Mouse (Mus musculus) embryonic facial prominence, embryonic 10.5 days (tissue): Measurements from ENCODE around the gene Osgin1. TPM values are rescaled to one million over a fixed set of nuclear protein-coding genes. Genes with fewer than 3 reads are reported as not detected.
A peak's percentile ranks its signal among the peaks of the same experiment; 100 is the strongest.

Experiments used
- DNase-seq: peaks from one replicate; pipeline ENCODE4 v3.0.0-alpha.2; 2017; ENCODE audit warnings: low spot score
- H3K27ac ChIP-seq: fragments of 300-500 bp; sonication (generic); replicated peaks from 2 replicates; pipeline ENCODE4 v1.5.1; 2016; ENCODE audit warnings: mild to moderate bottlenecking
- H3K27me3 ChIP-seq: fragments of 300-500 bp; sonication (generic); replicated peaks from 2 replicates; pipeline ENCODE4 v1.6.1; 2016; ENCODE audit warnings: low read depth, mild to moderate bottlenecking; ENCODE audit not compliant: poor library complexity, severe bottlenecking
- H3K36me3 ChIP-seq: fragments of 300-500 bp; sonication (generic); replicated peaks from 2 replicates; pipeline ENCODE4 v1.6.1; 2016; ENCODE audit warnings: mild to moderate bottlenecking, moderate library complexity
- H3K4me1 ChIP-seq: fragments of 300-500 bp; sonication (generic); 2 replicates; pipeline ENCODE4 v1.6.1; 2016
- H3K4me3 ChIP-seq: fragments of 300-500 bp; sonication (generic); 2 replicates; pipeline ENCODE4 v1.5.1; 2016; ENCODE audit warnings: mild to moderate bottlenecking, moderate library complexity
- H3K9me3 ChIP-seq: fragments of 300-500 bp; sonication (generic); 2 replicates; pipeline ENCODE4 v1.6.1; 2016; ENCODE audit warnings: mild to moderate bottlenecking
- whole genome bisulfite sequencing: fragments of 180-500 bp; shearing (Covaris S2); methylation state at CpG from one replicate; pipeline ENCODE4 v1.1.7; 2016; 5-methylcytosine and 5-hydroxymethylcytosine counted together
- polyA plus RNA-seq: library from polyadenylated mRNA; unstranded; fragments of >200 nt; fragmentation: Nextera tagmentation; extraction: Ambion mirVana; gene quantifications from 2 replicates; pipeline ENCODE4 v1.2.1, GENCODE M21; 2016

Osgin1 gene
- polyA plus RNA-seq, 1 experiment from 2014 or later: 0.47 TPM

- no peak overlapping the region for H3K27ac ChIP-seq
- H3K4me3 ChIP-seq: no peak overlapping the region
- no peaks in the 10 kb centered on the region for H3K27me3 ChIP-seq
- H3K9me3 ChIP-seq: no peaks in the 10 kb centered on the region
- H3K36me3 ChIP-seq: peaks cover 34% of the 10 kb centered on the region
- DNase-seq: no peak
- H3K4me1 ChIP-seq: 0 out of 2 replicates have a peak, but pooled peaks cover 3% of the 10 kb centered on the region
- 92% methylated on average over 5 of the region's 5 CpGs for WGBS
Observed at GRCm38 (mm10) chr8:119404648-119405047, 29.3 kb upstream of the Osgin1 start.

- H3K36me3 ChIP-seq: peaks cover 50% of the 10 kb centered on the region
- peaks cover 4% of the 10 kb centered on the region for H3K27me3 ChIP-seq
- no peak overlapping the region for H3K4me3 ChIP-seq
- WGBS: 87% methylated on average over 8 of the region's 8 CpGs
- no peaks in the 10 kb centered on the region for H3K9me3 ChIP-seq
- peaks cover 4% of the 10 kb centered on the region; the same call in 1 of the 2 replicates for H3K4me1 ChIP-seq
- no peak overlapping the region for H3K27ac ChIP-seq
- DNase-seq: no peak
Observed at GRCm38 (mm10) chr8:119408311-119408710, 25.6 kb upstream of the Osgin1 start.

- Histone ChIP-seq H3K9me3 (no peaks in the 10 kb centered on the region), H3K4me1 (peaks cover 14% of the 10 kb centered on the region), H3K27ac (no peak overlapping the region), H3K27me3 (peaks cover 43% of the 10 kb centered on the region), H3K4me3 (no peak overlapping the region), H3K36me3 (peaks cover 40% of the 10 kb centered on the region)
- DNase-seq: no peak
- WGBS: 59% methylated on average over 10 of the region's 10 CpGs
Observed at GRCm38 (mm10) chr8:119412037-119412734, 21.7 kb upstream of the Osgin1 start.

GRCm38 (mm10) chr8:119412735-119413498, 21.0 kb upstream of the Osgin1 start:
- Histone ChIP-seq H3K27ac (peak overlapping the region; percentile 63), H3K4me1 (peaks cover 14% of the 10 kb centered on the region), H3K36me3 (peaks cover 33% of the 10 kb centered on the region), H3K4me3 (peak overlapping the region; percentile 43), H3K9me3 (no peaks in the 10 kb centered on the region), H3K27me3 (peaks cover 50% of the 10 kb centered on the region)
- peak; percentile 85 for DNase-seq
- WGBS: 16% methylated on average over 18 of the region's 18 CpGs

- Histone ChIP-seq H3K9me3 (no peaks in the 10 kb centered on the region), H3K27ac (no peak overlapping the region), H3K4me1 (peaks cover 14% of the 10 kb centered on the region), H3K4me3 (no peak overlapping the region), H3K27me3 (peaks cover 50% of the 10 kb centered on the region), H3K36me3 (peaks cover 26% of the 10 kb centered on the region)
- 85% methylated on average over 10 of the region's 10 CpGs for WGBS
- DNase-seq: no peak
Observed at GRCm38 (mm10) chr8:119413605-119414004, 20.3 kb upstream of the Osgin1 start.

GRCm38 (mm10) chr8:119420318-119420717, 13.6 kb upstream of the Osgin1 start:
- no peaks in the 10 kb centered on the region for H3K36me3 ChIP-seq
- peaks cover 58% of the 10 kb centered on the region for H3K4me1 ChIP-seq
- H3K4me3 ChIP-seq: no peak overlapping the region
- no peak for DNase-seq
- no peaks in the 10 kb centered on the region for H3K9me3 ChIP-seq
- no peak overlapping the region for H3K27ac ChIP-seq
- 72% methylated on average over 7 of the region's 7 CpGs for WGBS
- peaks cover 30% of the 10 kb centered on the region for H3K27me3 ChIP-seq

GRCm38 (mm10) chr8:119421603-119422122, 12.3 kb upstream of the Osgin1 start:
- 55% methylated on average over 9 of the region's 9 CpGs for WGBS

GRCm38 (mm10) chr8:119422123-119422711, 11.7 kb upstream of the Osgin1 start:
- Histone ChIP-seq H3K4me3 (no peak overlapping the region), H3K4me1 (peaks cover 56% of the 10 kb centered on the region), H3K9me3 (no peaks in the 10 kb centered on the region), H3K27me3 (peaks cover 11% of the 10 kb centered on the region), H3K36me3 (no peaks in the 10 kb centered on the region), H3K27ac (no peak overlapping the region; the same call in 1 of the 2 replicates)
- DNase-seq: no peak
- 72% methylated on average over 9 of the region's 9 CpGs for WGBS

More at GRCm38 (mm10) chr8:119421603-119422122, 12.3 kb upstream of the Osgin1 start:
- DNase-seq: no peak
- Histone ChIP-seq H3K36me3 (no peaks in the 10 kb centered on the region), H3K27ac (peak overlapping the region; percentile 35; the same call in 1 of the 2 replicates), H3K4me3 (no peak overlapping the region), H3K27me3 (peaks cover 17% of the 10 kb centered on the region), H3K9me3 (no peaks in the 10 kb centered on the region), H3K4me1 (peaks cover 57% of the 10 kb centered on the region)

- Histone ChIP-seq H3K27me3 (0 out of 2 replicates have a peak, but pooled peaks cover 4% of the 10 kb centered on the region), H3K36me3 (no peaks in the 10 kb centered on the region), H3K9me3 (no peaks in the 10 kb centered on the region), H3K4me1 (peaks cover 66% of the 10 kb centered on the region), H3K4me3 (no peak overlapping the region), H3K27ac (no peak overlapping the region)
- WGBS: 66% methylated on average over 9 of the region's 9 CpGs
- DNase-seq: no peak
Observed at GRCm38 (mm10) chr8:119423631-119424141, 10.2 kb upstream of the Osgin1 start.

- Histone ChIP-seq H3K9me3 (no peaks in the 10 kb centered on the region), H3K27ac (peak overlapping the region; percentile 19; the same call in 1 of the 2 replicates), H3K27me3 (0 out of 2 replicates have a peak, but pooled peaks cover 4% of the 10 kb centered on the region), H3K36me3 (no peaks in the 10 kb centered on the region), H3K4me3 (no peak overlapping the region), H3K4me1 (peaks cover 61% of the 10 kb centered on the region)
- WGBS: 91% methylated on average over 10 of the region's 10 CpGs
- DNase-seq: no peak
Observed at GRCm38 (mm10) chr8:119424199-119424733, 9.7 kb upstream of the Osgin1 start.

- 80% methylated on average over 10 of the region's 10 CpGs for WGBS
- no peak overlapping the region; the same call in none of the 2 replicates for H3K27ac ChIP-seq
- no peaks in the 10 kb centered on the region for H3K9me3 ChIP-seq
- 0 out of 2 replicates have a peak, but pooled peaks cover 4% of the 10 kb centered on the region for H3K27me3 ChIP-seq
- peaks cover 56% of the 10 kb centered on the region for H3K4me1 ChIP-seq
- no peak for DNase-seq
- H3K36me3 ChIP-seq: no peaks in the 10 kb centered on the region
- no peak overlapping the region for H3K4me3 ChIP-seq
Observed at GRCm38 (mm10) chr8:119424740-119425139, 9.2 kb upstream of the Osgin1 start.

GRCm38 (mm10) chr8:119425533-119425932, 8.4 kb upstream of the Osgin1 start:
- H3K4me1 ChIP-seq: peaks cover 57% of the 10 kb centered on the region
- H3K36me3 ChIP-seq: no peaks in the 10 kb centered on the region
- no peaks in the 10 kb centered on the region for H3K9me3 ChIP-seq
- no peak overlapping the region for H3K4me3 ChIP-seq
- WGBS: 90% methylated on average over 10 of the region's 10 CpGs
- 0 out of 2 replicates have a peak overlapping the region, but pooled peaks have one; percentile 19 for H3K27ac ChIP-seq
- H3K27me3 ChIP-seq: 0 out of 2 replicates have a peak, but pooled peaks cover 4% of the 10 kb centered on the region
- DNase-seq: no peak
